Mouse (Mus musculus): Measurements from ENCODE around the gene Sptb. TPM values are rescaled to one million over a fixed set of nuclear protein-coding genes. Genes with fewer than 3 reads are reported as not detected.

The Sptb gene
- polyA plus RNA-seq, 1 experiment, result 0.27 TPM

- Histone ChIP-seq H3K27ac (ENCODE audit: insufficient read depth, low read depth, low read length) (no peak overlapping the region), H3K4me1 (ENCODE audit: control insufficient read depth, insufficient read depth, low read length) (peaks cover 35% of the 10 kb centered on the region), H3K4me3 (ENCODE audit: insufficient read depth, low read length) (peak overlapping the region; percentile 62)
- TF ChIP-seq CTCF (IDR thresholded peaks at IDR 0.05; ENCODE audit: low read depth, low read length) (no peak), POLR2A (IDR thresholded peaks at IDR 0.05; ENCODE audit: borderline replicate concordance, low read depth, low read length) (no peak)
These were observed 177.4 kb downstream of the Sptb start for GRCm38 (mm10) chr12:76532926-76533376.

- Histone ChIP-seq H3K27ac (ENCODE audit: insufficient read depth, low read depth, low read length) (no peak overlapping the region), H3K4me1 (ENCODE audit: control insufficient read depth, insufficient read depth, low read length) (peaks cover 34% of the 10 kb centered on the region)
- TF ChIP-seq POLR2A (IDR thresholded peaks at IDR 0.05; ENCODE audit: borderline replicate concordance, low read depth, low read length), result no peak
- TF ChIP-seq CTCF (IDR thresholded peaks at IDR 0.05; ENCODE audit: low read depth, low read length), result no peak
These were observed 178.1 kb downstream of the Sptb start for GRCm38 (mm10) chr12:76531986-76532925.

GRCm38 (mm10) chr12:76530580-76531139 lies 179.7 kb downstream of the Sptb start, which contains the start of gene Plekhg3:
Gene Plekhg3 (plus strand): TSS chr12:76530891.
- no peak within 1 kb of the TSS for H3K4me3 ChIP-seq (ENCODE audit: insufficient read depth, low read length)
- TF ChIP-seq CTCF (IDR thresholded peaks at IDR 0.05; ENCODE audit: low read depth, low read length) (no peak), POLR2A (IDR thresholded peaks at IDR 0.05; ENCODE audit: borderline replicate concordance, low read depth, low read length) (no peak)
- peaks cover 26% of the 10 kb centered on the region for H3K4me1 ChIP-seq (ENCODE audit: control insufficient read depth, insufficient read depth, low read length)
- no peak within 1 kb of the TSS for H3K27ac ChIP-seq (ENCODE audit: insufficient read depth, low read depth, low read length)

More at GRCm38 (mm10) chr12:76531986-76532925, 178.1 kb downstream of the Sptb start:
- H3K4me3 ChIP-seq (ENCODE audit: insufficient read depth, low read length), result peak overlapping the region; percentile 62

Other genes starting within 250 kb of the Sptb start
- gene Plekhg3, start 179.7 kb downstream of the Sptb start, polyA plus RNA-seq (2012; ENCODE audit: insufficient read depth, insufficient read length, missing spikeins), result 49.6 and 50.4 TPM in 2 replicates
- 52.1 and 52.3 TPM in 2 replicates for gene Churc1, start 55.0 kb upstream of the Sptb start, polyA plus RNA-seq (2012; ENCODE audit: insufficient read depth, insufficient read length, missing spikeins)
- 4.3 and 5.5 TPM in 2 replicates for gene Fntb, start 55.0 kb upstream of the Sptb start, polyA plus RNA-seq (2012; ENCODE audit: insufficient read depth, insufficient read length, missing spikeins)
- not detected in 2 replicates for gene Gpx2, start 85.0 kb upstream of the Sptb start, polyA plus RNA-seq (2012; ENCODE audit: insufficient read depth, insufficient read length, missing spikeins)
- gene Rab15, start 112.4 kb upstream of the Sptb start, polyA plus RNA-seq (2012; ENCODE audit: insufficient read depth, insufficient read length, missing spikeins), result not detected in 2 replicates